Mouse (Mus musculus): ENCODE results near the gene Pum2. TPM values are rescaled to one million over a fixed set of nuclear protein-coding genes. Genes with fewer than 3 reads are reported as not detected.

Gene Pum2
- polyA plus RNA-seq, 1 experiment, result 19.9 TPM

- H3K36me3 ChIP-seq (ENCODE audit: control insufficient read depth, insufficient read depth), result peaks cover 8% of the 10 kb centered on the region
- no peaks in the 10 kb centered on the region for H3K27me3 ChIP-seq (ENCODE audit: control insufficient read depth, insufficient read depth, insufficient read length)
- H3ac ChIP-seq (ENCODE audit: control insufficient read depth, insufficient read length, low read depth), result no peak overlapping the region
- TF ChIP-seq MAX (IDR thresholded peaks at IDR 0.05), result no peak
- TF ChIP-seq CTCF (IDR thresholded peaks at IDR 0.05; ENCODE audit: control insufficient read depth, insufficient read depth, insufficient read length), result no peak
- no peak for TF ChIP-seq USF1 (IDR thresholded peaks at IDR 0.05; ENCODE audit: low read depth)
- TF ChIP-seq MYOD1 (IDR thresholded peaks at IDR 0.05; ENCODE audit: control insufficient read depth, insufficient read length, low read depth), result no peak
- TF ChIP-seq CEBPB (IDR thresholded peaks at IDR 0.05; ENCODE audit: low read depth), result no peak
- no peak for TF ChIP-seq FOSL1 (IDR thresholded peaks at IDR 0.05; ENCODE audit: insufficient read depth, low read length, poor library complexity, severe bottlenecking)
- no peak for TF ChIP-seq MYOG (IDR thresholded peaks at IDR 0.05; ENCODE audit: control insufficient read depth, extremely low read depth, insufficient read length)
- no peak overlapping the region for H3K4me3 ChIP-seq (ENCODE audit: insufficient read depth, poor library complexity, severe bottlenecking)
- peaks cover 79% of the 10 kb centered on the region for H3K79me2 ChIP-seq (ENCODE audit: control insufficient read depth, insufficient read depth)
- H3K79me3 ChIP-seq (ENCODE audit: low read depth), result peaks cover 68% of the 10 kb centered on the region
These were observed 100.2 kb downstream of the Pum2 start for GRCm38 (mm10) chr12:8774183-8774582.

DNA sequence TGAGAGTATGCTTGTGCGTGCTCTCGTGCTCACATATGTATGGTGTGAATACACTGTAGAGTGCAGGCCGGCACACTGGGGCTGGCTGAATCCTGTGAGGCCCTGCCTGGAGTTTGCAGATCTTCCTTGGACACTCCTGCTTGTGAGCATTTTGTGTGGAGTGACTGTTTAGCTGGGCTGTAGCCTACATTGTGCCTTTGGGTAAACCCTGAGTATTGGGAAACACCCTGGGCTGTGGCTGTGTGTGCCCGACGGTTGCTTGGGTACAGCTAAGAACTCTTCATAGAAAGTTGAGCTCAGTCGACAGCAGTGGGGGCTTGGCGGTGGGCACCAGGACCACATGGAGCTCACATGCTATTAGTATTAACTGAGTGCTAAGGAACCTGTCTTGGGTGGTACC, 102.3 kb downstream of the Pum2 start:
- peaks cover 8% of the 10 kb centered on the region for H3K36me3 ChIP-seq (ENCODE audit: control insufficient read depth, insufficient read depth)
- H3K4me3 ChIP-seq (ENCODE audit: insufficient read depth, poor library complexity, severe bottlenecking), result no peak overlapping the region
- H3K79me3 ChIP-seq (ENCODE audit: low read depth), result peaks cover 86% of the 10 kb centered on the region
- TF ChIP-seq MAX (IDR thresholded peaks at IDR 0.05) (no peak), USF1 (IDR thresholded peaks at IDR 0.05; ENCODE audit: low read depth) (no peak), CEBPB (IDR thresholded peaks at IDR 0.05; ENCODE audit: low read depth) (no peak), MYOG (IDR thresholded peaks at IDR 0.05; ENCODE audit: control insufficient read depth, extremely low read depth, insufficient read length) (no peak), FOSL1 (IDR thresholded peaks at IDR 0.05; ENCODE audit: insufficient read depth, low read length, poor library complexity, severe bottlenecking) (no peak), MYOD1 (IDR thresholded peaks at IDR 0.05; ENCODE audit: control insufficient read depth, insufficient read length, low read depth) (no peak), CTCF (IDR thresholded peaks at IDR 0.05; ENCODE audit: control insufficient read depth, insufficient read depth, insufficient read length) (no peak)
- no peak overlapping the region for H3ac ChIP-seq (ENCODE audit: control insufficient read depth, insufficient read length, low read depth)
- H3K79me2 ChIP-seq (ENCODE audit: control insufficient read depth, insufficient read depth), result peaks cover 99% of the 10 kb centered on the region
- H3K27me3 ChIP-seq (ENCODE audit: control insufficient read depth, insufficient read depth, insufficient read length), result no peaks in the 10 kb centered on the region

DNA sequence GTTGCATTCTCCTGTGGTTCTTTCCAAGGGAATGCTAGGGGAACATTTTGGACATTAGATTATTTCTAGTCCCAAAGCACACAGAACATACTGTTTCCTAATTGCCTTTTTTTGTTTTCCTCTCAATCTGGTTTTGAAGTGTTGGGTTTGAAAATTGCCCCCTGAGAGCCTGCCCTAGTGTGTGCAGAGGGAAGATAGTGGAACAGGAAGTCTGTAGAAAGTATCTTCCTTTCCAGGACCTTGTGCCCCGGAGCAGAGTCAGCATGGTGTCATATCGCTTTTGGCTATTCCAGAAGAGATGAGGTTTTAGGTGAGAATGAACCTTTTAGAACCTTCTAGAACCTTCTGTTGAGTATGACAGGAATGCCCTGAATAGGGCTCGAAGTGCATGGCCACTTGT, 102.8 kb downstream of the Pum2 start:
- Histone ChIP-seq H3K79me3 (ENCODE audit: low read depth) (peaks cover 89% of the 10 kb centered on the region), H3K4me3 (ENCODE audit: insufficient read depth, poor library complexity, severe bottlenecking) (no peak overlapping the region), H3K79me2 (ENCODE audit: control insufficient read depth, insufficient read depth) (peaks cover 100% of the 10 kb centered on the region), H3ac (ENCODE audit: control insufficient read depth, insufficient read length, low read depth) (no peak overlapping the region), H3K27me3 (ENCODE audit: control insufficient read depth, insufficient read depth, insufficient read length) (no peaks in the 10 kb centered on the region), H3K36me3 (ENCODE audit: control insufficient read depth, insufficient read depth) (peaks cover 8% of the 10 kb centered on the region)
- TF ChIP-seq MYOG (IDR thresholded peaks at IDR 0.05; ENCODE audit: control insufficient read depth, extremely low read depth, insufficient read length) (no peak), CEBPB (IDR thresholded peaks at IDR 0.05; ENCODE audit: low read depth) (no peak), MAX (IDR thresholded peaks at IDR 0.05) (no peak), FOSL1 (IDR thresholded peaks at IDR 0.05; ENCODE audit: insufficient read depth, low read length, poor library complexity, severe bottlenecking) (no peak), USF1 (IDR thresholded peaks at IDR 0.05; ENCODE audit: low read depth) (no peak), CTCF (IDR thresholded peaks at IDR 0.05; ENCODE audit: control insufficient read depth, insufficient read depth, insufficient read length) (no peak), MYOD1 (IDR thresholded peaks at IDR 0.05; ENCODE audit: control insufficient read depth, insufficient read length, low read depth) (no peak)

- H3K4me3 ChIP-seq (ENCODE audit: insufficient read depth, poor library complexity, severe bottlenecking), result no peak overlapping the region
- peaks cover 8% of the 10 kb centered on the region for H3K36me3 ChIP-seq (ENCODE audit: control insufficient read depth, insufficient read depth)
- peaks cover 92% of the 10 kb centered on the region for H3K79me3 ChIP-seq (ENCODE audit: low read depth)
- no peaks in the 10 kb centered on the region for H3K27me3 ChIP-seq (ENCODE audit: control insufficient read depth, insufficient read depth, insufficient read length)
- peaks cover 100% of the 10 kb centered on the region for H3K79me2 ChIP-seq (ENCODE audit: control insufficient read depth, insufficient read depth)
- H3ac ChIP-seq (ENCODE audit: control insufficient read depth, insufficient read length, low read depth), result no peak overlapping the region
- TF ChIP-seq MYOG (IDR thresholded peaks at IDR 0.05; ENCODE audit: control insufficient read depth, extremely low read depth, insufficient read length) (no peak), MAX (IDR thresholded peaks at IDR 0.05) (no peak), USF1 (IDR thresholded peaks at IDR 0.05; ENCODE audit: low read depth) (no peak), MYOD1 (IDR thresholded peaks at IDR 0.05; ENCODE audit: control insufficient read depth, insufficient read length, low read depth) (no peak)
These were observed 104.2 kb downstream of the Pum2 start for GRCm38 (mm10) chr12:8778106-8778505.

DNA sequence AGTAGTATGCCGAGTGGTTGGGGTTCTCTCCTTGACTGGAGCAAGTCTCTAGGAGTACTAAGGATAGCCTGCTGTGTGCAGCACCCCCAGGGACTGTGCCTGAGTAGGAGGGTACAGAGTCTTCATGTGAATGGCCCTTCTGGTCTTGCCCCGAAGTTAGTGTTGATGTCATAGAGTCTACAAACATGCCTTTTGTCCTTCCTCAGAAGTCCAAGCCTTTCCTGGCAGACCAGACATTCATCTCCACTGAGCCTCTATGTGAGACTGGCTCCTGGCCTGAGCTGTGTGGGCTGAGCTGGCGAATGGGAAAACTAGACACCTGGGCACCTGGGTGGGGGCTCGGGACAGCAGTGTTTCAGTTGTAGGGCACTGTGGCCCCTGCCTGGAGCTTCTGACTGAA, 105.9 kb downstream of the Pum2 start:
- no peak for TF ChIP-seq FOSL1 (IDR thresholded peaks at IDR 0.05; ENCODE audit: insufficient read depth, low read length, poor library complexity, severe bottlenecking)
- no peak for TF ChIP-seq CEBPB (IDR thresholded peaks at IDR 0.05; ENCODE audit: low read depth)
- TF ChIP-seq CTCF (IDR thresholded peaks at IDR 0.05; ENCODE audit: control insufficient read depth, insufficient read depth, insufficient read length), result no peak
- no peak for TF ChIP-seq MYOG (IDR thresholded peaks at IDR 0.05; ENCODE audit: control insufficient read depth, extremely low read depth, insufficient read length)
- TF ChIP-seq USF1 (IDR thresholded peaks at IDR 0.05; ENCODE audit: low read depth), result no peak
- TF ChIP-seq MYOD1 (IDR thresholded peaks at IDR 0.05; ENCODE audit: control insufficient read depth, insufficient read length, low read depth), result no peak
- TF ChIP-seq MAX (IDR thresholded peaks at IDR 0.05), result no peak
- H3K79me3 ChIP-seq (ENCODE audit: low read depth), result peaks cover 85% of the 10 kb centered on the region
- H3K27me3 ChIP-seq (ENCODE audit: control insufficient read depth, insufficient read depth, insufficient read length), result no peaks in the 10 kb centered on the region
- H3K79me2 ChIP-seq (ENCODE audit: control insufficient read depth, insufficient read depth), result peaks cover 100% of the 10 kb centered on the region
- no peak overlapping the region for H3K4me3 ChIP-seq (ENCODE audit: insufficient read depth, poor library complexity, severe bottlenecking)
- H3ac ChIP-seq (ENCODE audit: control insufficient read depth, insufficient read length, low read depth), result no peak overlapping the region
- peaks cover 8% of the 10 kb centered on the region for H3K36me3 ChIP-seq (ENCODE audit: control insufficient read depth, insufficient read depth)

GRCm38 (mm10) chr12:8781121-8781520, 107.2 kb downstream of the Pum2 start:
- no peak overlapping the region for H3K4me3 ChIP-seq (ENCODE audit: insufficient read depth, poor library complexity, severe bottlenecking)
- peaks cover 8% of the 10 kb centered on the region for H3K36me3 ChIP-seq (ENCODE audit: control insufficient read depth, insufficient read depth)
- H3K79me3 ChIP-seq (ENCODE audit: low read depth), result peaks cover 81% of the 10 kb centered on the region
- no peak overlapping the region for H3ac ChIP-seq (ENCODE audit: control insufficient read depth, insufficient read length, low read depth)
- no peaks in the 10 kb centered on the region for H3K27me3 ChIP-seq (ENCODE audit: control insufficient read depth, insufficient read depth, insufficient read length)
- peaks cover 100% of the 10 kb centered on the region for H3K79me2 ChIP-seq (ENCODE audit: control insufficient read depth, insufficient read depth)
- TF ChIP-seq MAX (IDR thresholded peaks at IDR 0.05) (no peak), FOSL1 (IDR thresholded peaks at IDR 0.05; ENCODE audit: insufficient read depth, low read length, poor library complexity, severe bottlenecking) (no peak), CEBPB (IDR thresholded peaks at IDR 0.05; ENCODE audit: low read depth) (no peak), CTCF (IDR thresholded peaks at IDR 0.05; ENCODE audit: control insufficient read depth, insufficient read depth, insufficient read length) (no peak), MYOD1 (IDR thresholded peaks at IDR 0.05; ENCODE audit: control insufficient read depth, insufficient read length, low read depth) (no peak), USF1 (IDR thresholded peaks at IDR 0.05; ENCODE audit: low read depth) (no peak), MYOG (IDR thresholded peaks at IDR 0.05; ENCODE audit: control insufficient read depth, extremely low read depth, insufficient read length) (no peak)
